Mouse (Mus musculus): ENCODE measurements at regions not wholly inside any gene's neighbourhood (a gene's known extent, or its start where the extent isn't known, plus 50 kb on each side); places are given as distances from the start of the nearest gene placed in this dataset.

- no peak for TF ChIP-seq CTCF (IDR thresholded peaks at IDR 0.05; ENCODE audit: borderline replicate concordance, insufficient read depth, low read depth, low read length)
- TF ChIP-seq POLR2A (IDR thresholded peaks at IDR 0.05; ENCODE audit: borderline replicate concordance, insufficient read depth, low read length): no peak
Observed at GRCm38 (mm10) chr2:21034651-21035050, 66.0 kb upstream of the Arhgap21 start.

All from cerebellum, adult 2 months (tissue).